Mouse (Mus musculus) MEL (cell line): ENCODE results near the gene Adck2. TPM values are rescaled to one million over a fixed set of nuclear protein-coding genes. Genes with fewer than 3 reads are reported as not detected.
A peak's percentile ranks its signal among the peaks of the same experiment; 100 is the strongest.

Experiments
- DNase-seq: peaks from one replicate; pipeline ENCODE4 v3.0.0; 2011; ENCODE audit warnings: low read depth, low spot score
- H3K27ac ChIP-seq: 2 replicates; pipeline ENCODE4 v1.5.1; 2012; ENCODE audit warnings: low read depth, mild to moderate bottlenecking, control low read depth, low read length, moderate library complexity; ENCODE audit not compliant: control insufficient read depth
- H3K27me3 ChIP-seq, 2 experiments: fragments of 150-350 bp in 1 of 2; sonication (generic) in 1 of 2; 2 replicates each; pipeline ENCODE4 v1.6.1; 2012; ENCODE audit warnings: low read length in 2 of 2, mild to moderate bottlenecking in 2 of 2, improper control_type of control experiment in 1 of 2, moderate library complexity in 1 of 2; ENCODE audit not compliant: insufficient read depth in 2 of 2, control insufficient read depth in 1 of 2
- H3K36me3 ChIP-seq, 2 experiments: 2 replicates each; pipeline ENCODE4 v1.6.1; 2012 to 2014; ENCODE audit warnings: low read length in 2 of 2, improper control_type of control experiment in 1 of 2, inconsistent platforms in 1 of 2, mild to moderate bottlenecking in 1 of 2; ENCODE audit not compliant: insufficient read depth in 2 of 2, control insufficient read depth in 1 of 2
- H3K4me1 ChIP-seq, 2 experiments: fragments of 150-350 bp in 1 of 2; sonication (generic) in 1 of 2; 2 replicates each; pipeline ENCODE4 v1.6.1; 2012; ENCODE audit warnings: low read length in 2 of 2, improper control_type of control experiment in 1 of 2, mild to moderate bottlenecking in 1 of 2; ENCODE audit not compliant: insufficient read depth in 2 of 2, control insufficient read depth in 1 of 2
- H3K4me3 ChIP-seq, 2 experiments: fragments of 150-350 bp in 1 of 2; sonication (generic) in 1 of 2; 2 replicates each; pipeline ENCODE4 v1.5.1; 2012; ENCODE audit warnings: low read depth in 2 of 2, low read length in 2 of 2, mild to moderate bottlenecking in 2 of 2, moderate library complexity in 2 of 2, control low read depth in 1 of 2, improper control_type of control experiment in 1 of 2; ENCODE audit not compliant: control insufficient read depth in 1 of 2, insufficient read depth in 1 of 2
- H3K79me2 ChIP-seq: 2 replicates; pipeline ENCODE4 v1.6.1; 2012; ENCODE audit warnings: mild to moderate bottlenecking, low read length, moderate library complexity; ENCODE audit not compliant: control insufficient read depth, poor library complexity, insufficient read depth
- H3K9ac ChIP-seq: 2 replicates; pipeline ENCODE4 v1.6.1; 2012; ENCODE audit warnings: low read depth, mild to moderate bottlenecking, control low read depth, low read length, moderate library complexity; ENCODE audit not compliant: control insufficient read depth, poor library complexity, severe bottlenecking
- H3K9me3 ChIP-seq: fragments of 150-350 bp; sonication (generic); replicated peaks from 2 replicates; pipeline ENCODE4 v1.6.1; 2012; ENCODE audit warnings: mild to moderate bottlenecking, low read length, improper control_type of control experiment, moderate library complexity; ENCODE audit not compliant: insufficient read depth
- CTCF ChIP-seq, 3 experiments: IDR thresholded peaks in 2 of 3; conservative IDR thresholded peaks in 1 of 3; 2 replicates each; pipeline ENCODE4 v1.5.1; 2011 to 2012; ENCODE audit warnings: low read length in 3 of 3, low read depth in 2 of 3, mild to moderate bottlenecking in 2 of 3, improper control_type of control experiment in 1 of 3, inconsistent platforms in 1 of 3, mixed read lengths in 1 of 3, moderate library complexity in 1 of 3; ENCODE audit not compliant: control insufficient read depth in 1 of 3, insufficient read depth in 1 of 3, poor library complexity in 1 of 3, severe bottlenecking in 1 of 3
- E2F4 ChIP-seq: IDR thresholded peaks from 2 replicates; pipeline ENCODE4 v1.6.1; 2011; ENCODE audit warnings: low read depth, low read length, improper control_type of control experiment, borderline replicate concordance
- ELF1 ChIP-seq: IDR thresholded peaks from 2 replicates; pipeline ENCODE4 v1.6.1; 2014; ENCODE audit warnings: low read depth, mild to moderate bottlenecking, inconsistent platforms, low read length, improper control_type of control experiment, moderate library complexity
- EP300 ChIP-seq, 2 experiments: IDR thresholded peaks; 2 replicates each; pipeline ENCODE4 v1.6.1; 2011; ENCODE audit warnings: improper control_type of control experiment in 2 of 2, low read length in 2 of 2, low read depth in 1 of 2, mild to moderate bottlenecking in 1 of 2
- ETS1 ChIP-seq: IDR thresholded peaks from 2 replicates; pipeline ENCODE4 v1.6.1; 2012; ENCODE audit warnings: low read depth, mild to moderate bottlenecking, inconsistent platforms, low read length, improper control_type of control experiment, moderate library complexity
- GABPA ChIP-seq: IDR thresholded peaks from 2 replicates; pipeline ENCODE4 v1.6.1; 2012; ENCODE audit warnings: low read depth, mild to moderate bottlenecking, inconsistent platforms, low read length, improper control_type of control experiment, moderate library complexity
- GATA1 ChIP-seq: IDR thresholded peaks from 2 replicates; pipeline ENCODE4 v1.6.1; 2011; ENCODE audit warnings: low read depth, low read length, improper control_type of control experiment
- JUND ChIP-seq: IDR thresholded peaks from 2 replicates; pipeline ENCODE4 v1.6.1; 2011; ENCODE audit warnings: low read depth, mild to moderate bottlenecking, improper control_type of control experiment, low read length
- KAT2A ChIP-seq: conservative IDR thresholded peaks from 2 replicates; pipeline ENCODE4 v1.6.1; 2012; ENCODE audit warnings: low read depth, low read length, improper control_type of control experiment, inconsistent platforms
- MAZ ChIP-seq: IDR thresholded peaks from 2 replicates; pipeline ENCODE4 v1.6.1; 2012; ENCODE audit warnings: low read depth, mild to moderate bottlenecking, inconsistent platforms, low read length, improper control_type of control experiment
- MEF2A ChIP-seq: IDR thresholded peaks from 2 replicates; pipeline ENCODE4 v1.6.1; 2014; ENCODE audit warnings: low read depth, mild to moderate bottlenecking, inconsistent platforms, low read length, improper control_type of control experiment; ENCODE audit not compliant: poor library complexity, insufficient replicate concordance, severe bottlenecking; ENCODE audit errors: extremely low read depth
- MXI1 ChIP-seq: IDR thresholded peaks from 2 replicates; pipeline ENCODE4 v1.6.1; 2011; ENCODE audit warnings: mild to moderate bottlenecking, low read depth, low read length, improper control_type of control experiment
- MYB ChIP-seq: IDR thresholded peaks from 2 replicates; pipeline ENCODE4 v1.6.1; 2011; ENCODE audit warnings: mild to moderate bottlenecking, low read depth, low read length, improper control_type of control experiment
- MYC ChIP-seq: IDR thresholded peaks from 2 replicates; pipeline ENCODE4 v1.6.1; 2011; ENCODE audit warnings: low read depth, mild to moderate bottlenecking, low read length, improper control_type of control experiment, moderate library complexity
- NELFE ChIP-seq: IDR thresholded peaks from 2 replicates; pipeline ENCODE4 v1.6.1; 2011; ENCODE audit warnings: low read depth, low read length, improper control_type of control experiment
- POLR2A ChIP-seq, 2 experiments: IDR thresholded peaks; 2 replicates each; pipeline ENCODE4 v1.6.1; 2011 to 2012; ENCODE audit warnings: low read length in 2 of 2, mild to moderate bottlenecking in 2 of 2, control low read depth in 1 of 2, improper control_type of control experiment in 1 of 2, low read depth in 1 of 2, moderate library complexity in 1 of 2; ENCODE audit not compliant: control insufficient read depth in 1 of 2, insufficient read depth in 1 of 2, poor library complexity in 1 of 2
- POLR2AphosphoS5 ChIP-seq: IDR thresholded peaks from 2 replicates; pipeline ENCODE4 v1.6.1; 2012; ENCODE audit warnings: low read depth, borderline replicate concordance, mild to moderate bottlenecking, inconsistent platforms, low read length, moderate library complexity, mixed read lengths
- RAD21 ChIP-seq: IDR thresholded peaks from 2 replicates; pipeline ENCODE4 v1.6.1; 2011; ENCODE audit warnings: mild to moderate bottlenecking, low read depth, low read length, improper control_type of control experiment
- RCOR1 ChIP-seq: IDR thresholded peaks from 2 replicates; pipeline ENCODE4 v1.6.1; 2012; ENCODE audit warnings: low read depth, mild to moderate bottlenecking, inconsistent platforms, low read length, improper control_type of control experiment
- SIN3A ChIP-seq: IDR thresholded peaks from 2 replicates; pipeline ENCODE4 v1.6.1; 2012; ENCODE audit warnings: low read length, improper control_type of control experiment, inconsistent platforms
- TAL1 ChIP-seq: IDR thresholded peaks from 2 replicates; pipeline ENCODE4 v1.6.1; 2012; ENCODE audit warnings: mild to moderate bottlenecking, inconsistent platforms, low read length, moderate library complexity, mixed read lengths
- TBP ChIP-seq: IDR thresholded peaks from 2 replicates; pipeline ENCODE4 v1.8.0; 2011; ENCODE audit warnings: low read depth, low read length, improper control_type of control experiment
- TCF12 ChIP-seq: IDR thresholded peaks from 2 replicates; pipeline ENCODE4 v1.6.1; 2014; ENCODE audit warnings: low read depth, mild to moderate bottlenecking, inconsistent platforms, low read length, improper control_type of control experiment, moderate library complexity
- UBTF ChIP-seq: IDR thresholded peaks from 2 replicates; pipeline ENCODE4 v1.6.1; 2012; ENCODE audit warnings: low read depth, mild to moderate bottlenecking, inconsistent platforms, low read length, improper control_type of control experiment, moderate library complexity, borderline replicate concordance; ENCODE audit not compliant: insufficient read depth
- USF1 ChIP-seq: IDR thresholded peaks from 2 replicates; pipeline ENCODE4 v1.6.1; 2014; ENCODE audit warnings: low read depth, mild to moderate bottlenecking, inconsistent platforms, low read length, improper control_type of control experiment, moderate library complexity
- ZC3H11A ChIP-seq: IDR thresholded peaks from 2 replicates; pipeline ENCODE4 v1.6.1; 2012; ENCODE audit warnings: low read depth, mild to moderate bottlenecking, inconsistent platforms, low read length, improper control_type of control experiment
- ZKSCAN1 ChIP-seq: IDR thresholded peaks from 2 replicates; pipeline ENCODE4 v1.6.1; 2012; ENCODE audit warnings: low read depth, mild to moderate bottlenecking, inconsistent platforms, low read length, improper control_type of control experiment, moderate library complexity
- ZMIZ1 ChIP-seq: IDR thresholded peaks from 2 replicates; pipeline ENCODE4 v1.6.1; 2012; ENCODE audit warnings: low read depth, mild to moderate bottlenecking, inconsistent platforms, low read length, improper control_type of control experiment, moderate library complexity
- polyA plus RNA-seq, 2 experiments: library from polyadenylated mRNA; stranded (reverse) in 1 of 2; unstranded in 1 of 2; fragments of >175 nt in 1 of 2; fragments of >200 nt in 1 of 2; gene quantifications; 2 replicates each; pipeline versions ENCODE4 v1.2.1 to v1.2.4; 2012; ENCODE audit warnings: low replicate concordance in 2 of 2, low read depth in 1 of 2; ENCODE audit not compliant: insufficient read length in 2 of 2, insufficient read depth in 1 of 2, missing spikeins in 1 of 2
- total RNA-seq: library from RNA; depleted of rRNA; stranded (reverse); fragments of 300-350 nt; gene quantifications from 2 replicates; pipeline ENCODE4 v1.2.3, GENCODE M21; 2012

The Adck2 gene
- total and polyA plus RNA-seq, 3 experiments = 8.1 to 11.6 TPM; not detected in 1

DNA sequence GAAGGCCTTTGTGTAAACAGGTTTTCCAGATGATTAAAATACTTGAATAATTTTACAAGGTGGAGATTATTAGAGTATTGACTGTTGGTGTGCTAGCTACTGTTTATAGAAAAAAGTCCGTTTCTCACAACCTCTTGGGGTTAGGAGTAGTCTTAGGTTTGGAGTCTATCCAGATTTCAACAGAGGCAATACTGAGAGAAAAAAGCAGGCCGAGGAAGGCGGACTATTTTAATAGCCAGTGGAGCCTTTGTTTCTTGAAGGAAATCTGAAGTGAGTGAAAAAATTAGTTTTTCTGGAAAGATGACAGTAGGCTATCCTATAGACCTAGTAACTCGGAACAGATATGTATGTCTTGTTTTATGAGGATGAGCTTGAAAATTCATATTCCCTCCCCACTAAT, 17.8 kb downstream of the Adck2 start:
- no peaks in the 10 kb centered on the region for H3K27me3 ChIP-seq
- no peaks in the 10 kb centered on the region for H3K9me3 ChIP-seq
- H3K36me3 ChIP-seq = peaks cover 0 to 8% of the 10 kb centered on the region in 2 experiments; a peak in 2 of 4 replicates
- peaks cover 14% of the 10 kb centered on the region for H3K79me2 ChIP-seq
- TF ChIP-seq ETS1 (no peak), POLR2A (IDR thresholded peaks at IDR 0.05; ENCODE audit: control insufficient read depth in 1 of 2, insufficient read depth in 1 of 2, low read depth in 1 of 2, low read length in 2 of 2, poor library complexity in 1 of 2) (no peak), GATA1 (no peak), EP300 (IDR thresholded peaks at IDR 0.05; ENCODE audit: low read depth in 1 of 2, low read length in 2 of 2) (no peak), MYC (no peak), TCF12 (no peak), ZC3H11A (no peak), ZMIZ1 (no peak), E2F4 (no peak), RAD21 (no peak), TBP (no peak), POLR2AphosphoS5 (no peak), KAT2A (no peak), ZKSCAN1 (no peak)
- H3K4me1 ChIP-seq = peaks cover 3 to 9% of the 10 kb centered on the region in 2 experiments; a peak in 3 of 4 replicates
- no peak overlapping the region for H3K27ac ChIP-seq
- peak overlapping the region; percentile 84 for H3K9ac ChIP-seq
- H3K4me3 ChIP-seq = peak overlapping the region in 1 of 2 experiments; percentile 98; a peak in 2 of 4 replicates
- no peak for DNase-seq

DNA sequence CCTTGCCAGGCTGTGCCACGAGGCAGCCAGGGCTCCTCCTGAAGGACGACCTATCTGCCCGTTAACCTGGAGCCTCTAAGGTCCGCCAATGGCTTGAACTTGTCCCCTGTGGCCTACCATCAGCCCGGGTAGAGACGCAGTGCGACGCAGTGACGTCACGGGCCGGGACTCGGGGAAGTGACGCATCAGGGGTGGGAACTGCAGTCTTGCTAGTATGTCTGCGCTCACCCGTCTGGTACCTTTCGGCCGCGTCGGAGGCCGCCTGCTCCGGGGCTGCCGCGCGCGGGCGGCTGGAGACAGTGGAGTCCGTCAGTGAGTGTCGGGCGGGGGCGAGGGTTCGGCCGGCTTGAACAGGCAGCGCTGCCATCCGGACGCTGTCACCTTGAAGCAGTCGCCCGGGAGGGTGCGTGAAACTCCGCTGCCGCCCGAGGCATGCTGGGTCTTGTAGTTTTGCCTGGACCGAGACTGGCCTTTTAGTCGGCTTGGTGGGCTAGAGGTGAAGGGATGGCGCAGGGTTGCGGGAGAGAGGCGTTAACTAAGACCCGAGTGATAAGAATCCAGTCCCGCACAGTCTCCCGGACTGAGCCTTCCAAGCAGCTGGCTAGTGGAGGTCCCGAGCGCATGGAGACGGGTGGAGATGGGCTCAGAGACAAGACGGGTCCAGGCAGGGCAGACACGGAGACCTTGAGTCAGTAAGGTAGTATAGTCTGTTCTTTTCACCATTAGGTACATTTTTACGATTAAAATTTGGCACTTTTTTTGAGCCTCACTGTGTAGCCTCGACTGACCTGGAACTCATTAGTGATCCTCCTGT, 18.9 kb downstream of the Adck2 start, which contains the start of gene Ndufb2:
Gene Ndufb2, plus strand, starts transcription at position 174 of the 814 bp plus-strand sequence.
- H3K4me3 ChIP-seq = peak within 1 kb of the TSS; percentile 82 to 98
- H3K27ac ChIP-seq = peak within 1 kb of the TSS; percentile 63
- H3K36me3 ChIP-seq = peaks cover 4 to 8% of the 10 kb centered on the region in 2 experiments
- no peaks in the 10 kb centered on the region for H3K27me3 ChIP-seq
- H3K79me2 ChIP-seq = peaks cover 14% of the 10 kb centered on the region
- H3K4me1 ChIP-seq = peaks cover 3 to 9% of the 10 kb centered on the region in 2 experiments; a peak in 3 of 4 replicates
- DNase-seq = peak; percentile 97
- H3K9ac ChIP-seq = peak within 1 kb of the TSS; percentile 84
- no peaks in the 10 kb centered on the region for H3K9me3 ChIP-seq
- TF ChIP-seq UBTF (no peak), MAZ (peak; percentile 25; the same call in 1 of the 2 replicates), JUND (no peak), TCF12 (peak; percentile 65; the same call in 1 of the 2 replicates), ELF1 (peak; percentile 57), GABPA (peak; percentile 42; the same call in 1 of the 2 replicates), TBP (peak; percentile 78), NELFE (peak; percentile 91), USF1 (0 out of 2 replicates have a peak, but pooled peaks have one; percentile 23), ZKSCAN1 (peak; percentile 56; the same call in 1 of the 2 replicates), SIN3A (peak; percentile 75), MEF2A (peak; percentile 53; the same call in 1 of the 2 replicates), MYB (no peak), CTCF (IDR thresholded peaks at IDR 0.05 in 2 of 3, conservative IDR thresholded peaks at IDR 0.05 in 1 of 3; ENCODE audit: control insufficient read depth in 1 of 3, insufficient read depth in 1 of 3, low read depth in 2 of 3, low read length in 3 of 3, poor library complexity in 1 of 3, severe bottlenecking in 1 of 3) (no peak), ETS1 (peak; percentile 39; the same call in 1 of the 2 replicates), TAL1 (no peak), ZMIZ1 (peak; percentile 94), MXI1 (peak; percentile 45; the same call in 1 of the 2 replicates), RCOR1 (0 out of 2 replicates have a peak, but pooled peaks have one; percentile 12), E2F4 (no peak)
